Mouse (Mus musculus) frontal cortex, adult 2 months (tissue): ENCODE data around the gene Btnl6. TPM values are rescaled to one million over a fixed set of nuclear protein-coding genes. Genes with fewer than 3 reads are reported as not detected.
"Not testable (repeated sequence)": the region's sequence is repeated elsewhere in the genome, so short reads cannot be mapped to it uniquely, and the experiment has no call there.

Source experiments
- DNase-seq, 2 experiments: peaks; one replicate each; pipeline ENCODE4 v3.0.0; 2022; ENCODE audit warnings: low spot score in 1 of 2; ENCODE audit errors: extremely low spot score in 1 of 2
- polyA plus RNA-seq: library from polyadenylated mRNA; depleted of rRNA; stranded (reverse); fragments of >200 nt; gene quantifications from 2 replicates; pipeline ENCODE4 v1.2.3, GENCODE M21; 2012; rRNA removed

The Btnl6 gene
- polyA plus RNA-seq, 1 experiment = not detected

DNA sequence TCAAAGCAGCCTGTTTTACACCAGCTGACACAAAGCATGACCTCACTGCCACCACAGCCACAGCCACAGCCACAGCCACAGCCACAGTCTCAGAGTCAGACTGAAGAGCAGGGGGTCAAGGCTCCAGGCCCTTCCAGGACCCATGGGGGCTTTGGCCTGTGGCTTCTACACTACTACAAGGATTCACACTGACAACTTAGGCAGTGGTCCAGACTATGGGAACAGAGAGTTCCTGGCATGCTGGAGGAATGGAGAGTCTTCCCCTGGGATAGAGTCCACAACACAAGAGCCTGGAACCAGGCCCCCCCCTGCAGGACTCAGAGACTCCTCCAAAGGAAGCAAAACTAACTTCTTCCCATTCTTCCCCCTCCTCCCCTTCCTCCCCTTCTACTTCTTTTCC lies 9.6 kb downstream of the Btnl6 start:
- DNase-seq = no peak

DNA sequence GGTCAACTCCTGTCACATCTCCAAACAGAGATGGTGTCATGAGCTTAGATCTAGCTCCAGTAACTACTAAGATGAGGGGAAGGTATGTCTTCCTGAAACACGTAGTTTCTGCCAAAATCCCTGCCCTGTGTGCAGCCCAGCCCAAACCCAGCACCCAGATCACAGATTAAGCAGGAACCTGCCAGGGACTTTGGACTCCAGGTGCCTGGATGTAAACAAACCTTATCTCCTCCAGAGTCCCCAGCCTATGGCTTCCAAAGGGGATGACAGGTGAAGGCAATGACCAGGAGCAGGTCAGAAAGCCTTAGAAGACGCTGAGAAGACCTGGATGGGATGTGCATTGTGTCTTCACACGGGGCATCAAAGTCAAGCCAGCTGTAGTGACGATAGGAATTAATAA lies 19.4 kb downstream of the Btnl6 start:
- DNase-seq = not testable (repeated sequence)

DNA sequence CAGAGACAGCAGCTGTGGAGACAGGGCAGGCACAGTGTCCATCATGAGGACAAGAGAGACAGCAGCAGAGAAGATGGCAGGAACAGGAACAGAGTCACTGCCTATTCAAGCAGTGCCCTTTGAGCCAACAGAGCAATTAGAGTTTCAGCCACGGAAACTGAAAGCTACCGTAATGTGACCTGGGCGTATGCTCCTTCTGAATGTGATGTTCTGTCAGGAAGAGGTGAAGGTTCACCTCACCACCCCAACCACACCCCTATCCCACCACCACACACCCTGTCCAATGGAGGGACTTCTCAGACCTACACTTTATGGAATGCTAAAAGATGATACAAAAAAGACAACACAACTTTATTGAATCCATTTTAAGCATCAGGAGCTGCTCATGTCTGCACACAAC lies 19.8 kb downstream of the Btnl6 start:
- not testable (repeated sequence) for DNase-seq

DNA sequence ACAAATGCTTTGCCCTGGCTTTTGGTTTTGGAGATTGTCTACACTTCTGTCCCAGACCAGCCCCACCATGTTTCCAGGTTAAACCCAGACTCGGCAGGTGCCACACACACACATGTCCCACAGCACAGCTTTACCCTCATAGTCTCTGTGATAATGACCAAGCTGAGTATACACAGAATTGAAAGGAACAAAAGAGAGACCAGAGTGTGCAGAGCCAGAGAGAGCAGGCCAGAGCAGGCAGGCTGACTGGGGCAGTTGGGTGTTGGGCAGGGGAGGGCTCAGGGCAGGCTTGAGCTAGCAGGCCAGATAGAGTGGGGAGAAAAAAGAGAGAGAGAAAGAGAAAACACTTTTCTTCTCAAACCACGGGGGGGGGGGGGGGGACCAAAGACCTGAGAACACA lies 20.6 kb downstream of the Btnl6 start:
- no peak for DNase-seq

DNA sequence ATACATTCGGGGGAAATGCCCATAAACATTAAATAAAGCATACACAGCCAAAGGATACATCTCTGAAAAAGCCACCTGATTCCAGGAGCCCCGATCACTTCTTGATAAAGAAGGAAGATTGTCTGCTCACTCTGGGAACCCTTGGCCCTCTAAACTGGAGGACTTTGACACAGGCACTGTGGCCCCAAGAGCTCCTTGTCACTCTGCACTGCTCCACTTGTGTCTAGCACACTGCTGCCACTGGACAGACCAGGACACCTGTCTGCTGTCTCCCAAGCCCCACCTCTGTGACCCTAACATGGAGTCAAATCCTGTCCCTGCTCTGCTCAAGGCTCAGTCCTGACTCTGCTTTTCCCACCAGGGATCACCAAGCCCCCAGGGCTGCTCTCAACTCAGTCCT lies 22.0 kb downstream of the Btnl6 start:
- not testable (repeated sequence) for DNase-seq

DNA sequence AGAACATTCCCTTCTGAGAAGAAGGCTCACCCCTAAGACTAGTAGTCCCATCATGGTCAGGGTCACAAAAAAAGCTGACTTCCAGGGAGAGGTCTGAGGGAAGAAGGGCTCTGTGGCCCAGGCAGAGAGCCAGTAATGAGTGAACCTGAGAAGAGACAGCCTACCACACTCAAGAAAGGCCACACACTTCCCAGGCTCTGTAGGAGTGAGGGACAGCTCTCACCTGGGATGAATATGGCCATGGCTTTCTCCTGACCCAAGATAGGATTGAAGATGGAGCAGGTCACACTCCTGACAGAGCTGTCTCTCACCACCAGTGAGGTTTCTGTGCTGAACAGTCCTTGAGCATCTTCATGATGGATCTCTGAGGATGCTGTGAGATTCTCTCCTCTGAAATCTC lies 24.4 kb downstream of the Btnl6 start:
- no peak for DNase-seq

DNA sequence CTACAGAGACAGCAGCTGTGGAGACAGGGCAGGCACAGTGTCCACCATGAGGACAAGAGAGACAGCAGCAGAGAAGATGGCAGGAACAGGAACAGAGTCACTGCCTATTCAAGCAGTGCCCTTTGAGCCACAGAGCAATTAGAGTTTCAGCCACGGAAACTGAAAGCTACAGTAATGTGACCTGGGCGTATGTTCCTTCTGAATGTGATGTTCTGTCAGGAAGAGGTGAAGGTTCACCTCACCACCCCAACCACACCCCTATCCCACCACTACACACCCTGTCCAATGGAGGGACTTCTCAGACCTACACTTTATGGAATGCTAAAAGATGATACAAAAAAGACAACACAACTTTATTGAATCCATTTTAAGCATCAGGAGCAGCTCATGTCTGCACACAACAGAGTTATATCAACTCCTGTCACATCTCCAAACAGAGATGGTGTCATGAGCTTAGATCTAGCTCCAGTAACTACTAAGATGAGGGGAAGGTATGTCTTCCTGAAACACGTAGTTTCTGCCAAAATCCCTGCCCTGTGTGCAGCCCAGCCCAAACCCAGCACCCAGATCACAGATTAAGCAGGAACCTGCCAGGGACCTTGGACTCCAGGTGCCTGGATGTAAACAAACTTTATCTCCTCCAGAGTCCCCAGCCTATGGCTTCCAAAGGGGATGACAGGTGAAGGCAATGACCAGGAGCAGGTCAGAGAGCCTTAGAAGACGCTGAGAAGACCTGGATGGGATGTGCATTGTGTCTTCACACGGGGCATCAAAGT lies 39.7 kb downstream of the Btnl6 start, which contains the start of gene Btnl4:
Gene Btnl4, minus strand, starts transcription at position 81 of the 776 bp plus-strand sequence.
- not testable (repeated sequence) for DNase-seq

DNA sequence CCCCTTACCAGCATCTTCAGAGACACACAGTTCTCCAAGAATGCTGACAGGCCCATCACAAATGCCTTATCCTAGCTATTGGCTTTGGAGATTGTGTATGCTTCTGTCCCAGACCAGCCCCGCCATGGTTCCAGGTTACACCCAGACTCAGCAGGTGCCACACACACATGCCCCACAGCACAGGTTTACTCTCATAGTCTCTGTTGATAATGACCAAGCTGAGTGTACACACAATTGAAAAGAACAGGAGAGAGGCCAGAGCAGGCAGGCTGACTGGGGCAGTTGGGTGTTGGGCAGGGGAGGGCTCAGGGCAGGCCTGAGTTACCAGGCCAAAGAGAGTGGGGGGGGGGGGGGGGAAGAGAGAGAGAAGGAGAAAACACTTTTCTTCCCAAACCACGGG lies 40.7 kb downstream of the Btnl6 start:
- no peak for DNase-seq

DNA sequence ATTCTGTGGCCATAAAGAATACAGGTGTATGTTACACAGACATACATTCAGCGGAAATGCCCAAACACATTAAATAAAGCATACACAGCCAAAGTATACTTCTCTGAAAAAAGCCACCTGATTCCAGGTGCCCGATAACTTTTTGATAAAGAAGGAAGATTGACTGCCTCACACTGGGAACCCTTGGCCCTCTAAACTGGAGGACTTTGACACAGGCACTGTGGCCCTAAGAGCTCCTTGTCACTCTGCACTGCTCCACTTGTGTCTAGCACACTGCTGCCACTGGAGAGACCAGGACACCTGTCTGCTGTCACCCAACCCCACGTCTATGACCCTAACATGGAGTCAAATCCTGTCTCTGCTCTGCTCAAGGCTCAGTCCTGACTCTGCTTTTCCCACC lies 42.1 kb downstream of the Btnl6 start:
- no peak for DNase-seq

DNA sequence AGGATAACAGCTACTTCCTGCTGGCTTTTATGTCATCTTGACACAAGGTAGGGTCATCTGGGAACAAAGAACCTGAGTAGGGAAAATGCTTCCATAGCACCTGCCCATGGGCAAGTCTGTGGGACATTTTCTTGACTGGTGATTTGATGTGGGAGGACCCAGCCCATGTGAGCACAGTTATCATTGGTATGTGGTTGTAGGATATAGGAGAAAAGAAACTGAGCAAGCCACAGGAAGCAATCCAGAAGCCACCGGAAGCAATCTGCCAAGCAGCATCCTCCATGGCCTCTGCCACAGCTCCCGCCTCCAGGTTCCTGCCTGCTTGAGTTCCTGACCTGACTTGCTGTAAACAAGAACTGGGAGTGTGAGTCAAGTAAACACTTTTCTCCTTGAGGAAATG lies 46.7 kb downstream of the Btnl6 start:
- DNase-seq = no peak

DNA sequence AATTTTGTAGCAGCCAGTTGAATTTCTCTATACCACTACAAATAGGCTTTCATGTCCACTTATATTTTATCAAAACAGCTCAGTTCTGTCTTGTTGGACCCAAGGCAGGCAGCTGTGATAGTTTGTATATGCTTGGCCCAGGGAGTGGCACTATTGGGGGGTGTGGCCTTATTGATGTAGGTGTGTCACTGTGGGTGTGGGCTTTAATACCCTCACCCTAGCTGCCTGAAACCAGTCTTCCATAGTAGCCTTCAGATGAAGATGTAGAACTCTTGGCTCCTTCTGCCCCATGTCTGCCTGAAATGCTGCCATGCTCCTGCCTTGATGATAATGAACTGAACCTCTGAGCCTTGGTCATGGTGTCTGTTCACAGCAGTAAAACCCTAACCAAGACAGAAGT lies 51.2 kb downstream of the Btnl6 start:
- not testable (repeated sequence) for DNase-seq

DNA sequence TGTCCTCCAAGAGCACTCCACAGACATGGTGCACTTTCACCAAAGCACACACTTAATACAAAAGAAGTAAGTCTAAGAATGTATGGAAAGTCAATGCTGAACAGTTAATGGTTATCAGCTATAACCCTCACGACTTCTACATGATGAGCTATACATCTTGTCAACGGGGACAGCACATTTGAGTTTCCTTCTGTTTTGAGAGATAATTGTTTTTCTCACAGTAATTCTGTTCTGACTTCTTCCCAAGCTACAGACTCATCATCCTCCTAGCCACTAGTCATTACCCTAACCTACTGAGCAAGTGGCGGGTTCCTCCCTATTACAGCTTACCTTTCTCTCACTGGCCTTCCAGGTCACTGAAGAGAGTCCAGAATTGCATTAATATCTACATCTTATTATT lies 57.9 kb downstream of the Btnl6 start:
- no peak for DNase-seq

Other genes starting within 250 kb of the Btnl6 start
- 3.4 and 3.8 TPM in 2 replicates for gene H2-Aa, start 229.5 kb downstream of the Btnl6 start, polyA plus RNA-seq
- 3.2 and 5.1 TPM in 2 replicates for gene H2-Eb1, start 211.5 kb downstream of the Btnl6 start, polyA plus RNA-seq
- not detected in 2 replicates for gene H2-Eb2, start 191.7 kb downstream of the Btnl6 start, polyA plus RNA-seq
- gene Btnl2, start 162.5 kb downstream of the Btnl6 start, polyA plus RNA-seq = 0.06 TPM in 1 of 2 replicates, not detected in the other
- gene Btnl1, start 140.2 kb downstream of the Btnl6 start, polyA plus RNA-seq = not detected in 2 replicates
- 10.7 and 11.1 TPM in 2 replicates for gene BC051142, start 118.5 kb downstream of the Btnl6 start, polyA plus RNA-seq
- gene Btnl4, start 40.0 kb downstream of the Btnl6 start, polyA plus RNA-seq = not detected in 2 replicates
- gene Notch4, start 46.9 kb upstream of the Btnl6 start, polyA plus RNA-seq = 6.2 and 7.2 TPM in 2 replicates
- 2.8 and 3.4 TPM in 2 replicates for gene Gpsm3, start 72.5 kb upstream of the Btnl6 start, polyA plus RNA-seq
- gene Pbx2, start 73.9 kb upstream of the Btnl6 start, polyA plus RNA-seq = 67.0 and 71.3 TPM in 2 replicates
- gene Ager, start 80.5 kb upstream of the Btnl6 start, polyA plus RNA-seq = 2.1 TPM in 2 replicates
- gene Rnf5, start 86.3 kb upstream of the Btnl6 start, polyA plus RNA-seq = 127 and 145 TPM in 2 replicates
- 204 and 229 TPM in 2 replicates for gene Agpat1, start 86.9 kb upstream of the Btnl6 start, polyA plus RNA-seq
- 9.7 and 10.5 TPM in 2 replicates for gene Egfl8, start 98.6 kb upstream of the Btnl6 start, polyA plus RNA-seq
- 41.9 and 43.0 TPM in 2 replicates for gene Ppt2, start 111.2 kb upstream of the Btnl6 start, polyA plus RNA-seq
- gene Prrt1, start 112.2 kb upstream of the Btnl6 start, polyA plus RNA-seq = 150 and 179 TPM in 2 replicates
- 6.7 and 7.9 TPM in 2 replicates for gene Fkbpl, start 127.4 kb upstream of the Btnl6 start, polyA plus RNA-seq
- 57.7 and 59.6 TPM in 2 replicates for gene Atf6b, start 129.8 kb upstream of the Btnl6 start, polyA plus RNA-seq
- 1.6 TPM in 2 replicates for gene Tnxb, start 153.2 kb upstream of the Btnl6 start, polyA plus RNA-seq
- gene C4b, start 226.5 kb upstream of the Btnl6 start, polyA plus RNA-seq = 18.8 and 22.8 TPM in 2 replicates